Mouse (Mus musculus) midbrain, postnatal 0 days (tissue): Measurements from ENCODE around the gene Scamp3. TPM values are rescaled to one million over a fixed set of nuclear protein-coding genes. Genes with fewer than 3 reads are reported as not detected.

ENCODE experiments used
- ATAC-seq: fragments of 200-750 bp; cut with Nextera tagmentation; 2 replicates; pipeline ENCODE4 v1.8.0; 2017; ENCODE audit warnings: moderate number of reproducible peaks, mild to moderate bottlenecking, moderate TSS enrichment, moderate library complexity; ENCODE audit not compliant: low FRiP score
- DNase-seq: peaks from one replicate; pipeline ENCODE4 v3.0.0-alpha.2; 2015; ENCODE audit warnings: low spot score
- H3K27ac ChIP-seq: fragments of 300-500 bp; sonication (generic); 2 replicates; pipeline ENCODE4 v1.5.1; 2014; ENCODE audit warnings: low read depth, mild to moderate bottlenecking, low read length, mixed read lengths
- H3K27me3 ChIP-seq: fragments of 300-500 bp; sonication (generic); 2 replicates; pipeline ENCODE4 v1.6.1; 2014; ENCODE audit warnings: low read length, control low read depth, mixed read lengths; ENCODE audit not compliant: insufficient read depth
- H3K36me3 ChIP-seq: fragments of 300-500 bp; sonication (generic); 2 replicates; pipeline ENCODE4 v1.6.1; 2014; ENCODE audit warnings: low read length, control low read depth, mixed read lengths; ENCODE audit not compliant: insufficient read depth
- H3K4me1 ChIP-seq: fragments of 300-500 bp; sonication (generic); 2 replicates; pipeline ENCODE4 v1.6.1; 2014; ENCODE audit warnings: mild to moderate bottlenecking, control low read depth, antibody characterized with exemption, low read length, mixed read lengths; ENCODE audit not compliant: insufficient read depth
- H3K4me2 ChIP-seq: fragments of 300-500 bp; sonication (generic); 2 replicates; pipeline ENCODE4 v1.6.1; 2014; ENCODE audit warnings: low read depth, mild to moderate bottlenecking, low read length, mixed read lengths; ENCODE audit not compliant: poor library complexity, severe bottlenecking
- H3K4me3 ChIP-seq: fragments of 300-500 bp; sonication (generic); 2 replicates; pipeline ENCODE4 v1.5.1; 2014; ENCODE audit warnings: low read depth, mild to moderate bottlenecking, low read length, moderate library complexity
- H3K9ac ChIP-seq: fragments of 300-500 bp; sonication (generic); replicated peaks from 2 replicates; pipeline ENCODE4 v1.6.1; 2014; ENCODE audit warnings: mild to moderate bottlenecking, low read length, moderate library complexity, mixed read lengths; ENCODE audit not compliant: poor library complexity, severe bottlenecking
- H3K9me3 ChIP-seq: fragments of 300-500 bp; sonication (generic); 2 replicates; pipeline ENCODE4 v1.6.1; 2016; ENCODE audit warnings: low read length, control low read depth
- CTCF ChIP-seq: IDR thresholded peaks from 2 replicates; pipeline ENCODE4 v1.5.1; 2016; ENCODE audit warnings: antibody characterized with exemption, mild to moderate bottlenecking
- WGBS: fragments of 180-500 bp; shearing (Covaris S2); extraction: QIAGEN DNeasy Blood & Tissue Kit; methylation state at CpG from one replicate; pipeline ENCODE4 v1.1.7; 2014; 5-methylcytosine and 5-hydroxymethylcytosine counted together
- polyA plus RNA-seq: library from polyadenylated mRNA; unstranded; fragments of >200 nt; fragmentation: Nextera tagmentation; extraction: Ambion mirVana; gene quantifications from 2 replicates; pipeline ENCODE4 v1.2.1, GENCODE M21; 2015
- total RNA-seq: library from RNA; depleted of rRNA; stranded (reverse); fragments of >200 nt; gene quantifications from 2 replicates; pipeline ENCODE4 v1.2.3, GENCODE M21; 2014

The Scamp3 gene
- total and polyA plus RNA-seq, 2 experiments from 2014 or later, result 84.8 to 151 TPM

DNA sequence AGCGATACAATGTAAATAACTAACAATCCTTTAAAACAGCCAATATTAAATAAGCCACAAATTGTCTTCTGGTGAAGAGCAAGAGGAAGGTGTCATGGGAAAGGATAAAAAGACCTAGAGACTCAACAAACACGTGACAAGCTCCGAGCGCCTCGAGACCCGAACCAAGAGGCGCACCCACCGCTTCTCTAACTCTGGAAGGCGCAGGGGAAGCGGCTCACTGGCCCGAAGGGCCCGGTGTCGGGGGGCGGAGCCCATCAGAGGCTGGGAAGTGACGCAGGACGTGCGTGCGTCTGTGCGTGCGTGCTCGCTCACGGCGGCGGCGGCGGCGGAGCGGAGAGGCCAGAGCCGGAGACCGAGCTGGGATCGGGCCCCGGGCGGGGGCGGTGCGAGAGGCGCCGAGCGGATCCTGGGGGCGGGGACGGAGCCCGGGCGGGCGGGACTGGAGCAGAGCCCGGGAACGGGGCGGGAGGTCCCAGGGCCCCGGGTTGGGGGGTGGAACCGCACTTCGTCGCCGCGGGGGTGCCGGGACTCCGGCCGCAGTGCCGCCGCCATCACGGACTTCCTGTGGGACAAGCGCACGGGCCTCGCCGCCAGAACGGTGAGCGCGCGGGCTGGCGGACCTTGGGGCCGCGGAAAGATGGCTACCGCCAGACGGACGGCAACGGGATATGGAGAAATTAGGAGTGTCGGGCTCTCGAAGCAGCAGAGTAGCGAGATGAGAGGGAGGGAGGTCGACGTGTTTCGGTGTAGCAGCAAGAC is 12.6 kb upstream of the Scamp3 start, which contains the start of gene Clk2:
Clk2 (plus strand) TSS at position 290 of the 762 bp plus-strand sequence.
- peak; percentile 95 for DNase-seq
- Histone ChIP-seq H3K27me3 (no peaks in the 10 kb centered on the region), H3K4me2 (peak within 1 kb of the TSS; percentile 63), H3K36me3 (peaks cover 27% of the 10 kb centered on the region), H3K9ac (peak within 1 kb of the TSS; percentile 82), H3K27ac (peak within 1 kb of the TSS; percentile 87), H3K9me3 (no peaks in the 10 kb centered on the region), H3K4me1 (peaks cover 7% of the 10 kb centered on the region; the same call in 1 of the 2 replicates), H3K4me3 (peak within 1 kb of the TSS; percentile 76)
- under 1% methylated on average over 74 of the region's 79 CpGs for WGBS
- ATAC-seq, result peak; percentile 95
- no peak for TF ChIP-seq CTCF

DNA sequence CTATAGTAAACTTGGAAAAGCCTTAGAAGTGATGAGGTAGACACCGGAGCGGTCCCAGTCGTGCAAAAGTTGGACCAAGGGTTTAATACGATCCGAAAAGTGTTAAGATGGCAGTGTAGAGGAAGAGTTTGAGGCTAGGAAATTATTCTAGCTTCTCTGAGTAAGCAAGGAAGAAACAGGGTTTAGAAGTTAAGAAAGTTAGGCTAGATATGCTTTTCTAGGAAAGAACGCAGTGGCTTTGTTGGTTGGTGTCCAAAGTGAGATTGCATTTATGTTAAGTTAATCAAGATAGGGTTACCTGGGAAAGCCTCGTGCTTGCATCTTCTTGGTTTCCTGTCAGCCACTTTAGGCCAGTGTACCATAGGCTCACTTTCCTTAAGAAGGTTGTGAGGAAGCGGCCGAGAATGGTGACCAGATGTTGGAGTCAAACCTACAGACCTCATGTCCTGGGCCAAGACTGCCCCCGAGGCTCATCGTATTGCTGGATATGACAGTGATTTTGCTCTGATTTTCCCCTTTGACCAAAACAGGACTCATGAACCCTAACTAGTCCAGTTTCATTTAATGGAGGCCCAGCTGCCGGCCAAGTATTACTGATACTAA is 11.9 kb upstream of the Scamp3 start:
- Histone ChIP-seq H3K4me2 (peak overlapping the region; percentile 63), H3K9me3 (no peaks in the 10 kb centered on the region), H3K36me3 (peaks cover 34% of the 10 kb centered on the region), H3K27ac (peak overlapping the region; percentile 87; the same call in 1 of the 2 replicates), H3K9ac (peak overlapping the region; percentile 82), H3K4me3 (peak overlapping the region; percentile 76), H3K27me3 (no peaks in the 10 kb centered on the region), H3K4me1 (peaks cover 7% of the 10 kb centered on the region; the same call in 1 of the 2 replicates)
- ATAC-seq, result no peak
- TF ChIP-seq CTCF, result no peak
- DNase-seq, result no peak
- whole genome bisulfite sequencing, result 27% methylated on average over 12 of the region's 12 CpGs

DNA sequence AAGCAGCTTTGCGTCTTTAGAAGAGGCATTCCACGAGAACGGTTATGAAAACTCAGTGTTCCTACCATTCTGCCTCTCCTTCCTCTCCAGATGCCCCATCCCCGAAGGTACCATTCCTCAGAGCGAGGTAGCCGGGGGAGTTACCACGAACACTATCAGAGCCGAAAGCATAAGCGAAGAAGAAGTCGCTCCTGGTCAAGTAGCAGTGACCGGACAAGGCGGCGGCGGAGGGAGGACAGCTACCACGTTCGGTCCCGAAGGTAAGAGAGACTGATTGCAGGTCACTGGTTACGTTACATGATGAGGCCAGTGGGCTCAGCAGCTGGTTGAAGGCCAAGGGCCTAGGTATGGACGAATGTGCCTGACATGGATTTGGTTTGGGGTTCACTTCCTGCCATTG is 10.3 kb upstream of the Scamp3 start:
- 95% methylated on average over 19 of the region's 19 CpGs for WGBS
- no peaks in the 10 kb centered on the region for H3K27me3 ChIP-seq

DNA sequence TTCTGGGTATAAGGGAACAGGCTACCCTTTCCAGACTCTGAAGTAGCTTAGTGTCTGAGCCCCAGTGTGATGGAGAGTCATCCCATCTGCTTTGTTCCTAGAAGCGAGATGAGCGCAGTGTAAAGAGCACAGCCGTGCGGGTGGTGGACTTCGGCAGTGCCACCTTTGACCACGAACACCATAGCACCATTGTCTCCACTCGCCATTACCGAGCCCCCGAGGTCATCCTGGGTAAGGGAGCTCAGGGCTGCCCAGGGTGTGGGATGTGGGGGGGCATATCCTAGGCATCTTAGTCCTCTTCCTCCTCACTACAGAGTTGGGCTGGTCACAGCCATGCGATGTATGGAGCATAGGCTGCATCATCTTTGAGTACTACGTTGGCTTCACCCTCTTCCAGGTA is 2.4 kb upstream of the Scamp3 start:
- WGBS, result 93% methylated on average over 11 of the region's 11 CpGs
- TF ChIP-seq CTCF, result no peak
- Histone ChIP-seq H3K4me2 (no peak overlapping the region), H3K9me3 (no peaks in the 10 kb centered on the region), H3K9ac (no peak overlapping the region), H3K4me3 (no peak overlapping the region), H3K27me3 (no peaks in the 10 kb centered on the region), H3K36me3 (peaks cover 59% of the 10 kb centered on the region), H3K4me1 (peaks cover 8% of the 10 kb centered on the region), H3K27ac (no peak overlapping the region)
- no peak for ATAC-seq
- DNase-seq, result no peak

More for the DNA sequence above, 10.3 kb upstream of the Scamp3 start:
- Histone ChIP-seq H3K4me2 (no peak overlapping the region), H3K27ac (no peak overlapping the region), H3K4me3 (no peak overlapping the region), H3K4me1 (peaks cover 7% of the 10 kb centered on the region; the same call in 1 of the 2 replicates), H3K9me3 (no peaks in the 10 kb centered on the region), H3K9ac (no peak overlapping the region), H3K36me3 (peaks cover 41% of the 10 kb centered on the region)
- ATAC-seq (no peak), DNase-seq (no peak)
- no peak for TF ChIP-seq CTCF

DNA sequence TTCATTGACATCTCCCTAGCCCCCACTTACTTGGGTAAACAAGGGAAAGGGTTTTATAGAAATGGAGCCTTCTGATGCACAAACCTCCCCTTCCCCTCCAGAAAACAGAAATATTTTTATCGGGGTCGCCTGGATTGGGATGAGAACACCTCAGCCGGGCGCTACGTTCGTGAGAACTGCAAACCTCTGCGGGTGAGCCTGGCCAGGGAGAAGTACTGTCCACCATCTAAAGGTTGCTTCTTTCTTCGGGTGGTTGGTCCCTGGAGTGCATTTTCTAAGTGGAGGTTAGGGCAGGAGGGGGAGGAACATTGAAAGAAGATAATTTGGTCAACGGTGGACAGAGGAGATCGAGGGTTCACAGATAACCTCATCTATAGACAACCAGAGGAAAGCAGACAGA is 1.7 kb upstream of the Scamp3 start:
- TF ChIP-seq CTCF, result no peak
- peaks cover 57% of the 10 kb centered on the region for H3K36me3 ChIP-seq
- WGBS, result 93% methylated on average over 10 of the region's 10 CpGs

DNA sequence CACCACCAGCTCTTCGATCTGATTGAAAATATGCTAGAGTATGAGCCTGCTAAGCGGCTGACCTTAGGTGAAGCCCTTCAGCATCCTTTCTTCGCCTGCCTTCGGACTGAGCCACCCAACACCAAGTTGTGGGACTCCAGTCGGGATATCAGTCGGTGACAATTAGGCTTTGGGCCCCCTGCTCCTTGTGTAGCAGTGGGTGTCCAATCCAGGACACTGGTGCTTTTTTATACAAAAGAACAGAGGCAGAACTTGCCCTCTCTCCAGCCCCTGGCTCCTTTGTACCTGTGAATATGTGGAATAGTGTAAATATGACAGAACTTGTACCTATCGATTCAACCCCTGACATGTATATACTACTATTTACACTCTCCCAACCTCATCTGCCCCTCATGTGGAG is 852 bp upstream of the Scamp3 start:
- peaks cover 54% of the 10 kb centered on the region for H3K36me3 ChIP-seq
- H3K4me1 ChIP-seq, result peaks cover 8% of the 10 kb centered on the region
- H3K9ac ChIP-seq, result no peak overlapping the region
- no peaks in the 10 kb centered on the region for H3K27me3 ChIP-seq
- no peaks in the 10 kb centered on the region for H3K9me3 ChIP-seq
- TF ChIP-seq CTCF, result no peak
- ATAC-seq, result no peak
- no peak for DNase-seq
- no peak overlapping the region for H3K4me3 ChIP-seq
- no peak overlapping the region for H3K4me2 ChIP-seq
- H3K27ac ChIP-seq, result no peak overlapping the region
- 86% methylated on average over 7 of the region's 7 CpGs for WGBS

More for the DNA sequence above, 1.7 kb upstream of the Scamp3 start:
- Histone ChIP-seq H3K9ac (no peak overlapping the region), H3K4me1 (peaks cover 8% of the 10 kb centered on the region), H3K4me3 (no peak overlapping the region), H3K27ac (no peak overlapping the region), H3K9me3 (no peaks in the 10 kb centered on the region), H3K4me2 (no peak overlapping the region), H3K27me3 (no peaks in the 10 kb centered on the region)
- DNase-seq (no peak), ATAC-seq (no peak)
